Mouse (Mus musculus) ES-E14 (cell line): ENCODE measurements at regions not wholly inside any gene's neighbourhood (a gene's known extent, or its start where the extent isn't known, plus 50 kb on each side); places are given as distances from the start of the nearest gene placed in this dataset.

Experiments used
- DNase-seq: peaks from one replicate; pipeline ENCODE4 v3.0.0-alpha.2; 2013; ENCODE audit warnings: low read depth, low spot score
- H3K27ac ChIP-seq: 2 replicates; pipeline ENCODE4 v1.5.1; 2012; ENCODE audit warnings: low read depth, mild to moderate bottlenecking, low read length, moderate library complexity, mixed read lengths; ENCODE audit not compliant: poor library complexity, insufficient read depth, severe bottlenecking
- H3K36me3 ChIP-seq: 2 replicates; pipeline ENCODE4 v1.6.1; 2012; ENCODE audit warnings: mild to moderate bottlenecking, low read length, moderate library complexity, mixed read lengths; ENCODE audit not compliant: control insufficient read depth, poor library complexity, insufficient read depth, severe bottlenecking
- H3K4me1 ChIP-seq, 2 experiments: fragments of 150-350 bp in 1 of 2; sonication (generic) in 1 of 2; 2 replicates each; pipeline ENCODE4 v1.6.1; 2012; ENCODE audit warnings: low read length in 2 of 2, mild to moderate bottlenecking in 1 of 2, mixed read lengths in 1 of 2; ENCODE audit not compliant: control insufficient read depth in 2 of 2, insufficient read depth in 2 of 2, poor library complexity in 1 of 2
- H3K4me3 ChIP-seq, 2 experiments: fragments of 150-350 bp in 1 of 2; sonication (generic) in 1 of 2; 2 replicates each; pipeline ENCODE4 v1.5.1; 2012; ENCODE audit warnings: low read length in 2 of 2, low read depth in 1 of 2, mild to moderate bottlenecking in 1 of 2, mixed read lengths in 1 of 2; ENCODE audit not compliant: insufficient read depth in 1 of 2, poor library complexity in 1 of 2, severe bottlenecking in 1 of 2
- H3K9ac ChIP-seq: 2 replicates; pipeline ENCODE4 v1.6.1; 2012; ENCODE audit warnings: low read depth, mild to moderate bottlenecking, low read length, mixed read lengths; ENCODE audit not compliant: poor library complexity, insufficient read depth, severe bottlenecking
- H3K9me3 ChIP-seq: fragments of 150-350 bp; sonication (generic); 2 replicates; pipeline ENCODE4 v1.6.1; 2012; ENCODE audit warnings: low read depth, mild to moderate bottlenecking, low read length; ENCODE audit not compliant: control insufficient read depth, insufficient read depth
- CHD2 ChIP-seq: IDR thresholded peaks from 2 replicates; pipeline ENCODE4 v1.6.1; 2014; ENCODE audit warnings: mild to moderate bottlenecking, low read depth, low read length, inconsistent platforms
- HCFC1 ChIP-seq: IDR thresholded peaks from 2 replicates; pipeline ENCODE4 v1.6.1; 2012; ENCODE audit warnings: low read length, inconsistent platforms, borderline replicate concordance; ENCODE audit not compliant: insufficient read depth
- MAFK ChIP-seq: IDR thresholded peaks from 2 replicates; pipeline ENCODE4 v1.6.1; 2014; ENCODE audit warnings: mild to moderate bottlenecking, low read depth, low read length, inconsistent platforms; ENCODE audit not compliant: insufficient read depth
- ZC3H11A ChIP-seq: IDR thresholded peaks from 2 replicates; pipeline ENCODE4 v1.6.1; 2012; ENCODE audit warnings: low read depth, mild to moderate bottlenecking, inconsistent platforms, low read length, borderline replicate concordance
- ZNF384 ChIP-seq: IDR thresholded peaks from 2 replicates; pipeline ENCODE4 v1.6.1; 2012; ENCODE audit warnings: low read depth, low read length, inconsistent platforms
- in situ Hi-C, 2 experiments: fragments of 600-800 bp; cut with MboI; formaldehyde crosslinking; loops; one replicate each; pipeline ENCODE4 v1.15.1; 2025; ENCODE audit warnings: low sequenced_read_pairs in 2 of 2, inconsistent platforms in 1 of 2; ENCODE audit not compliant: unreplicated experiment in 2 of 2

DNA sequence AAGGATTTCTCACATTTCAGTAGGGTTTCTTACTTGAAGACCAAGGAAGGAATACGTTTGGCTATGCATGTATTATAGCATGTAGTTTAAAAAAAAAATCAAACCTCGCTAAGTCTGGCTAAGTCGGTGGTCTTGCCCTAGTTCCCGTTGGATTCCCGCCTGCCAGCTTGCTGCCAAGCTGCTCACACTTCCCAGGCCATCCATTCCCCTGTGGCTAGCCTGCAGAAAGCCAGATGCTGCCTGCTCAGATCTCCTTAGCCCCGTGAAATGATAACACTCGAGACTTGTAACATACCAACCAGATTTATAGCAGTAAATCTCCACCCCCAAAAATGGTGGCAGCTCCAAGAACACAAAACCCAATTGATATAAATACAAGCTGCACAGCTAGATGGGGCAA lies 97.2 kb downstream of the Aldh8a1 start:
- H3K4me1 ChIP-seq: no peaks in the 10 kb centered on the region
- no peaks in the 10 kb centered on the region for H3K36me3 ChIP-seq
- in situ Hi-C loops: no loop called here
- H3K4me3 ChIP-seq: no peak overlapping the region
- H3K9ac ChIP-seq: no peak overlapping the region
- no peak for TF ChIP-seq ZC3H11A
- TF ChIP-seq ZNF384: no peak
- TF ChIP-seq CHD2: no peak
- TF ChIP-seq HCFC1: no peak
- TF ChIP-seq MAFK: no peak
- DNase-seq: no peak
- no peaks in the 10 kb centered on the region for H3K9me3 ChIP-seq
- no peak overlapping the region for H3K27ac ChIP-seq

DNA sequence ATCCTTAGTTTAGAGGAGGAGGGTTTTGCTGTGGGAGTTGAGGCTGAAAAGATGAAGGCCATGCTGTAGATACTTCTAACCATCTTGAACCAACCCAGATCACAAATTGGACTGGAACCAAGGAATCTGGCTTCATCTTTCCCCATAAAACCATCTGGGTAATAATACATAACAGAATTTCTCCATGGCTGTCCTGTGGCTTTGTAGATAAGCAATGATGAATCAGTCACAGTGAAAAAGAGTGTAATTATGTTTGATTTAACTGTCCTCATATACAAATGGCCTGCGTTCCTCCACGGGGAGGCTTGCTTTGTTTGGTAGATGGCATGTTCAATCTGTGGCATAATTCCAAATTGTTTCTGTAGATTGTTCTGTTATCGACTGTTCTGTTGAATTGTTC lies 100.9 kb downstream of the Aldh8a1 start:
- Histone ChIP-seq H3K4me3 (no peak overlapping the region), H3K27ac (no peak overlapping the region), H3K4me1 (no peaks in the 10 kb centered on the region), H3K36me3 (no peaks in the 10 kb centered on the region), H3K9me3 (no peaks in the 10 kb centered on the region), H3K9ac (no peak overlapping the region)
- TF ChIP-seq CHD2 (no peak), MAFK (no peak), ZC3H11A (no peak), ZNF384 (no peak), HCFC1 (no peak)
- in situ Hi-C loops: no loop called here
- DNase-seq: no peak

DNA sequence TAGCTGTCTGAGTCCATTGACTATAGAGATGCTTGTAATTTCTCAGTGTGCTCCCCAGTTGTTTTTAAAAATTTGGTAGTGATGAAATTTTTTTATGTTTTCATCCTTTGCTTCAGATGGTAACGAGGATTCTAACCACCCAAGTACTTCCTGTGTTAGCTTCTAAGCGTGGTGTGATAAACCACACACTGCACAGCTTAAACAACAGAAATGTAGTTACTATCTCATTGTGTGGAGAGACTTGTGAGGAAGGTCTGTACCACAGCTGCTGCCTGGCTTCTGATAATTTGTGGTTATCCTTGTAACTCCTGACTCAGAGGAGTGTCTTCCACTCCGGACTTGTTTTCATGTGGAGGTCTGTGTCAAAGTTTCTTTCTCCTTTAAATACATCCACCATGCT lies 102.3 kb downstream of the Aldh8a1 start:
- no peak for DNase-seq
- Histone ChIP-seq H3K36me3 (no peaks in the 10 kb centered on the region), H3K4me1 (no peaks in the 10 kb centered on the region), H3K9me3 (no peaks in the 10 kb centered on the region), H3K9ac (no peak overlapping the region), H3K4me3 (no peak overlapping the region), H3K27ac (no peak overlapping the region)
- in situ Hi-C loops: no loop called here
- TF ChIP-seq ZC3H11A (no peak), CHD2 (no peak), MAFK (no peak), ZNF384 (no peak), HCFC1 (no peak)

DNA sequence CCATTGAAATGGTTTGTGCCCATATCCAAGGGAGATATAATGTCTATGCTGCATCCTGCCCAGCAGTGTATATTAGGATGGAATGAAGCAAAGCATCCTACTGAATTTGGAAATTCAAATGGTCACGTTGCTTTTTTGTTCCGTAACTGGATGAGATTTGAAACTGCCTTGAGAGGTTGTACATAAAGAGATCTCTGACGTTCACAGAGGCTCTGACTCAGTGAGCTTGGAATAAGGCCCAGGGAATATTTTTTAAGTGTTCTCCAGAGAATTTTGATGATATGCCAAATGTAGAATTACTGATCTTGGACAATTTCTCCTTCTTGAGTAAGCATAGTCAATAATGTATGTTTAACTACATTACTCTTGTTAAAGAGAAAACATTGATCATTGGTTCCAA lies 104.2 kb downstream of the Aldh8a1 start:
- no peaks in the 10 kb centered on the region for H3K36me3 ChIP-seq
- TF ChIP-seq ZC3H11A: no peak
- no peak for TF ChIP-seq CHD2
- no peak for TF ChIP-seq ZNF384
- TF ChIP-seq HCFC1: no peak
- no peak for TF ChIP-seq MAFK
- H3K9ac ChIP-seq: no peak overlapping the region
- DNase-seq: no peak
- no peak overlapping the region for H3K27ac ChIP-seq
- no peaks in the 10 kb centered on the region for H3K4me1 ChIP-seq
- no peak overlapping the region for H3K4me3 ChIP-seq
- H3K9me3 ChIP-seq: no peaks in the 10 kb centered on the region
- in situ Hi-C loops: no loop called here

DNA sequence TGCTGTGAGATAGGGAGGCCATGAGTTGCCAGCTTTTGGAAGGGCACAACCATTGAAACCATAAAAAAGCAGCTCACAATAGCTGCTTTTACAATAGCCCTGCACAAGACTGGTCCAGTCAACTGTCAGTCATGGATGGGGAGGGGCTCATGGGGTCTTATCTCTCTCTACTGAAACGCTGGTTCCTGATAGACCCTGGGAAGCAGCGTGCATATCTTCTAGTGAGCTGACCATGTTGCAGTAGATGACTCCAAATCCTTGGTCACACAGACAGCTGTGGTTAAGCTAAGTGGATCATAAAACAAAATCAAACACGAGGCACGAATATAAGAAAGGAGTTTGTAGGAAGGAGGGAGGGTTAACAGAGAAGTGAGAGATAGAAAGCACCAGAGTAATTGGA lies 105.0 kb downstream of the Aldh8a1 start:
- TF ChIP-seq HCFC1 (no peak), ZC3H11A (no peak), CHD2 (no peak), ZNF384 (no peak), MAFK (no peak)
- Histone ChIP-seq H3K27ac (no peak overlapping the region), H3K9ac (no peak overlapping the region), H3K9me3 (no peaks in the 10 kb centered on the region), H3K4me1 (no peaks in the 10 kb centered on the region), H3K4me3 (no peak overlapping the region), H3K36me3 (no peaks in the 10 kb centered on the region)
- no peak for DNase-seq
- in situ Hi-C loops: no loop called here
